In genomic region chr2:95487580-95488135, GRCm38 (mm10) we compare ENCODE assay signal across 23 mouse cellular contexts.
DNase-seq lines count a peak whose midpoint lies in the region; TF ChIP-seq lines count a peak whose summit lies in the region.
"Had no signal": no experiment of that assay in that cellular context is flagged by ENCODE, and none has a peak within 500 bp of the region (broad histone marks: within the 10 kb centered on the region; RNA-seq: fewer than 3 reads in every experiment).

No protein-coding gene starts in this region.

- H3K79me2 ChIP-seq in myocyte (ENCODE audit: control insufficient read depth, insufficient read depth): no peaks in the 10 kb centered on the region

- TF ChIP-seq POLR2A in myocyte (IDR thresholded peaks at IDR 0.05; ENCODE audit: insufficient read length, low read depth): no peak

- no peaks in the 10 kb centered on the region for H3K27me3 ChIP-seq in myocyte (ENCODE audit: control insufficient read depth, insufficient read depth, insufficient read length)
- H3K27me3 ChIP-seq: embryonic facial prominence, embryonic 12.5 days; embryonic facial prominence, embryonic 15.5 days; forebrain, embryonic 15.5 days; hindbrain, embryonic 12.5 days; hindbrain, embryonic 15.5 days; Patski had no signal

- H3ac ChIP-seq in myocyte (ENCODE audit: control insufficient read depth, insufficient read length): no peak overlapping the region

- DNase-seq in layer of hippocampus, adult 9-11 months: peak; percentile 18
- DNase-seq in layer of hippocampus, adult 9-10 months (ENCODE audit: low spot score): no peak
- DNase-seq in 416B (ENCODE audit: low read depth): peak; percentile 2
- peak; percentile 82 for DNase-seq in Muller cell, postnatal 12 days (ENCODE audit: inconsistent ontology term)
- no peak for DNase-seq in lung, postnatal 10 days
- DNase-seq in ovary, postnatal 10 days (ENCODE audit: low spot score): no peak
- no peak for DNase-seq in adrenal gland, postnatal 10 days
- DNase-seq: adrenal gland, postnatal 14 days; B cell, adult 2 months; cerebellum, adult 11-12 months; cerebellum, adult 8-10 months; cerebellum, postnatal 10 days; gastrocnemius, adult 2 months; gastrocnemius, postnatal 14 days; heart, adult 11 months had no signal

- no peak overlapping the region for H3K4me3 ChIP-seq in myocyte
- H3K4me3 ChIP-seq: embryonic facial prominence, embryonic 12.5 days; embryonic facial prominence, embryonic 15.5 days; forebrain, embryonic 15.5 days; gastrocnemius, adult 2 months; hindbrain, embryonic 12.5 days; hindbrain, embryonic 15.5 days had no signal

- H3K4me2 ChIP-seq in myocyte (ENCODE audit: low read depth): peak overlapping the region; percentile 5
- H3K4me2 ChIP-seq: embryonic facial prominence, embryonic 12.5 days; embryonic facial prominence, embryonic 15.5 days; forebrain, embryonic 15.5 days; heart, embryonic 11.5 days; hindbrain, embryonic 12.5 days; hindbrain, embryonic 15.5 days had no signal

- H3K36me3 ChIP-seq in myocyte (ENCODE audit: control insufficient read depth, insufficient read depth): no peaks in the 10 kb centered on the region
- H3K36me3 ChIP-seq: embryonic facial prominence, embryonic 12.5 days; embryonic facial prominence, embryonic 15.5 days; forebrain, embryonic 15.5 days; hindbrain, embryonic 12.5 days; hindbrain, embryonic 15.5 days had no signal

TF ChIP-seq in myocyte, 11 proteins besides CTCF, POLR2A, EP300 and RAD21:
- TF ChIP-seq CEBPB (IDR thresholded peaks at IDR 0.05; ENCODE audit: insufficient read depth, poor library complexity, severe bottlenecking) (peak; percentile 96), E2F4 (IDR thresholded peaks at IDR 0.05; ENCODE audit: insufficient read depth) (no peak)

Comparison
In these comparisons a context has a peak if more than half of its experiments do, and no peak if none do; other contexts are left out.
1. DNase-seq: peak in layer of hippocampus, adult 9-11 months (single experiment), 416B (single experiment) and Muller cell, postnatal 12 days (single experiment); none in layer of hippocampus, adult 9-10 months (single experiment), lung, postnatal 10 days (single experiment), ovary, postnatal 10 days (single experiment) and adrenal gland, postnatal 10 days (single experiment).